Mouse (Mus musculus): Measurements from ENCODE around the gene Deup1. TPM values are rescaled to one million over a fixed set of nuclear protein-coding genes. Genes with fewer than 3 reads are reported as not detected.
"Not testable (repeated sequence)": the region's sequence is repeated elsewhere in the genome, so short reads cannot be mapped to it uniquely, and the experiment has no call there.

Gene Deup1
- polyA plus RNA-seq, 1 experiment from 2014 or later: 0.33 TPM

DNA sequence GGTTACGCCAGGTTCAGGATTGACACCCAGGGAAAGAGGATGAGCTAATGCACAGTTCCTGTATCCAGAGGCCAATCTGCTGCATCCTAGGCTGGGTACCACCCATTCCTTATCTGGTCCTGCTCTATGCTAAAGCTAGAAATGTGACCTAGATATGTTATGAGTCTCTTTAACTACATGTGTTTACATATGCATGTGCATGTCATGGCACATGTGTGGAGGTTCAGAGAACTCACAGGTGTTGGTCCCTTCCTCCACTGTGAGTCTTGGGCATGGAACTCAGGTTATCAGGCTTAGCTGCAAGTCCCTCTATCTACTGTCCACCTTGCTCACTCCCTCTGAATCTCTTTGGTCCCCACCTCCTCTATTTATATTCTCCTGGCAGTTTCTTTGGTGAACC, 41.8 kb downstream of the Deup1 start:
- WGBS: 91% methylated on average over 1 of the region's 1 CpGs
- Histone ChIP-seq H3K4me1 (0 out of 2 replicates have a peak, but pooled peaks cover 2% of the 10 kb centered on the region), H3K4me2 (no peak overlapping the region), H3K36me3 (no peaks in the 10 kb centered on the region), H3K27ac (no peak overlapping the region), H3K4me3 (no peak overlapping the region), H3K9me3 (no peaks in the 10 kb centered on the region), H3K27me3 (no peaks in the 10 kb centered on the region), H3K9ac (no peak overlapping the region)
- ATAC-seq (ENCODE audit: insufficient number of reproducible peaks, low FRiP score, low TSS enrichment, low read depth): no peak

DNA sequence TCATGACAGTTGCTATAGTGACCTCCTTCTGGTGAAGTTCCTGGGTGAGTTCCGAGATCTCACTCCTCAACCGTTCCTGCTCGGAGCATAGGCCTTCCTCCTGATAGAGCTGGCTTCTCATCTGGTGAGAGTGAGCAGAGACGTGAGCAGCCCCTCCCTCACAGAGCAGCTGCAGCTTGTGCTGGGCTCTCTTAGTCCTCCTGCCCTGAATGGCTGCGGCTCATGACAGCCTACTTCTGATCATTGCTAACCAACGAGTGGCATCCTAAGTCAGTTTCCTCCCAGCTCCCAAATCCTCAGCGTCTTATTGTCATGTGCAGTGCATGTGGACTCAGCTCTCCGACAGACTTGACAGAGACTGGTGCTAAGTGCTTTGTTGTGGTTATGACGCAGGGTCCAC, 43.5 kb downstream of the Deup1 start:
- ATAC-seq (ENCODE audit: insufficient number of reproducible peaks, low FRiP score, low TSS enrichment, low read depth): no peak
- Histone ChIP-seq H3K4me1 (0 out of 2 replicates have a peak, but pooled peaks cover 2% of the 10 kb centered on the region), H3K36me3 (no peaks in the 10 kb centered on the region), H3K27ac (no peak overlapping the region), H3K9me3 (no peaks in the 10 kb centered on the region), H3K9ac (no peak overlapping the region), H3K4me2 (no peak overlapping the region), H3K4me3 (no peak overlapping the region), H3K27me3 (no peaks in the 10 kb centered on the region)
- 76% methylated on average over 9 of the region's 9 CpGs for WGBS

- Histone ChIP-seq H3K4me1 (0 out of 2 replicates have a peak, but pooled peaks cover 2% of the 10 kb centered on the region), H3K36me3 (no peaks in the 10 kb centered on the region), H3K4me2 (no peak overlapping the region), H3K9me3 (no peaks in the 10 kb centered on the region), H3K27me3 (no peaks in the 10 kb centered on the region), H3K4me3 (no peak overlapping the region), H3K27ac (no peak overlapping the region), H3K9ac (no peak overlapping the region)
- WGBS: 73% methylated on average over 5 of the region's 5 CpGs
- ATAC-seq (ENCODE audit: insufficient number of reproducible peaks, low FRiP score, low TSS enrichment, low read depth): no peak
Observed at GRCm38 (mm10) chr9:15582026-15582425, 45.7 kb downstream of the Deup1 start.

GRCm38 (mm10) chr9:15580176-15580575, 47.6 kb downstream of the Deup1 start:
- ATAC-seq (ENCODE audit: insufficient number of reproducible peaks, low FRiP score, low TSS enrichment, low read depth): no peak

DNA sequence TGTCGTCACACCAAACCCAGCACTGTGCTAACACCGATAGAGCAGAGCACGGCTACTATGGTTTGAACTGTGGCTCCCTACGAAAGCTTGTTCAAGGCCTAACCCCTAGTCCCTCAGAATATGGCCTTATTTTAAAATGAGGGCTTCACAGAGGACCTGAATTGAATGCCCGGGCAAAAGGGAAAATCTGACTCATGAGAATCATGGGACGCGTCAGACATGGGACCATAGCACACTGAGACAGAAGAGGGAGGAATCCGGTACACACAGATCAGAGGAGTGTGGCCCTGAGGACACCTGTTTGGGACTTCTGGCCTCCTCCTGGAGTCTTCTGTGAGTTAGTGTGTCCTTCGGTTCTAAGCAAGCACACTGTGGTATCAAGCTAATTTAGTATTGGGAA, 48.8 kb downstream of the Deup1 start:
- no peak overlapping the region for H3K27ac ChIP-seq
- no peaks in the 10 kb centered on the region for H3K9me3 ChIP-seq
- H3K4me2 ChIP-seq: no peak overlapping the region
- H3K36me3 ChIP-seq: no peaks in the 10 kb centered on the region
- WGBS: 83% methylated on average over 9 of the region's 9 CpGs
- no peak overlapping the region for H3K4me3 ChIP-seq
- no peaks in the 10 kb centered on the region for H3K27me3 ChIP-seq
- ATAC-seq (ENCODE audit: insufficient number of reproducible peaks, low FRiP score, low TSS enrichment, low read depth): no peak
- H3K4me1 ChIP-seq: no peaks in the 10 kb centered on the region; the same call in 1 of the 2 replicates
- no peak overlapping the region for H3K9ac ChIP-seq

More at GRCm38 (mm10) chr9:15580176-15580575, 47.6 kb downstream of the Deup1 start:
- H3K9me3 ChIP-seq: no peaks in the 10 kb centered on the region
- no peaks in the 10 kb centered on the region for H3K36me3 ChIP-seq
- no peaks in the 10 kb centered on the region for H3K4me1 ChIP-seq
- no peak overlapping the region for H3K4me2 ChIP-seq
- H3K27me3 ChIP-seq: no peaks in the 10 kb centered on the region
- no peak overlapping the region for H3K27ac ChIP-seq
- no peak overlapping the region for H3K4me3 ChIP-seq
- 38% methylated on average over 6 of the region's 6 CpGs for WGBS
- no peak overlapping the region for H3K9ac ChIP-seq

- Histone ChIP-seq H3K27me3 (no peaks in the 10 kb centered on the region), H3K9me3 (no peaks in the 10 kb centered on the region), H3K36me3 (no peaks in the 10 kb centered on the region), H3K4me3 (no peak overlapping the region), H3K4me2 (no peak overlapping the region), H3K9ac (no peak overlapping the region), H3K4me1 (no peaks in the 10 kb centered on the region; the same call in 1 of the 2 replicates), H3K27ac (no peak overlapping the region)
- no peak for ATAC-seq (ENCODE audit: insufficient number of reproducible peaks, low FRiP score, low TSS enrichment, low read depth)
- WGBS: 22% methylated on average over 1 of the region's 1 CpGs
Observed at GRCm38 (mm10) chr9:15578427-15578826, 49.3 kb downstream of the Deup1 start.

- H3K4me2 ChIP-seq: no peak overlapping the region
Observed at GRCm38 (mm10) chr9:15574750-15575454, 52.8 kb downstream of the Deup1 start.

DNA sequence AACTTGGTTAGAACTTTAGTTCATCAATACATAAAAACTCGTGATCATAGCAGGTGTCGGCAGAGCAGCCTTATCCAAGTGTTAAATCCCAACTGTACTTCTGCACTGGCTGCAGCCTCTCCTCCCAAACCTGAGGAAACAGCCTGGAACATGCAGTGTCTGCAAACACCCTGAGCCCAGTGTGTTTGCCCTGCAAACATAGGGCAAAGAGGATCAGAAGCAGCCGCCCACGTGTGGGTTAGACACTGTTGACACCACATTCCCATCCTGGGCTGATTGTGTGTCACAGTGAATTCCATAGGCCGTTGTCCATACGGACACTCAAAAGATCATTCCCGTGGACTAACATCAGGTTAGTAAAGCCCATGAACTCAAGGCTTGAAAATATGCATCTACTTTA, 65.4 kb downstream of the Deup1 start:
- no peaks in the 10 kb centered on the region for H3K4me1 ChIP-seq
- no peak overlapping the region for H3K4me3 ChIP-seq
- no peak overlapping the region for H3K27ac ChIP-seq
- WGBS: 88% methylated on average over 7 of the region's 7 CpGs
- H3K36me3 ChIP-seq: no peaks in the 10 kb centered on the region
- H3K9me3 ChIP-seq: no peaks in the 10 kb centered on the region
- H3K4me2 ChIP-seq: no peak overlapping the region
- H3K27me3 ChIP-seq: no peaks in the 10 kb centered on the region
- ATAC-seq (ENCODE audit: insufficient number of reproducible peaks, low FRiP score, low TSS enrichment, low read depth): no peak
- H3K9ac ChIP-seq: no peak overlapping the region

More at GRCm38 (mm10) chr9:15574750-15575454, 52.8 kb downstream of the Deup1 start:
- whole genome bisulfite sequencing: 25% methylated on average over 13 of the region's 13 CpGs
- no peaks in the 10 kb centered on the region for H3K9me3 ChIP-seq
- no peak overlapping the region for H3K27ac ChIP-seq
- H3K4me3 ChIP-seq: no peak overlapping the region
- H3K9ac ChIP-seq: no peak overlapping the region
- ATAC-seq (ENCODE audit: insufficient number of reproducible peaks, low FRiP score, low TSS enrichment, low read depth): no peak
- H3K36me3 ChIP-seq: no peaks in the 10 kb centered on the region
- no peaks in the 10 kb centered on the region for H3K27me3 ChIP-seq
- no peaks in the 10 kb centered on the region; the same call in 1 of the 2 replicates for H3K4me1 ChIP-seq

DNA sequence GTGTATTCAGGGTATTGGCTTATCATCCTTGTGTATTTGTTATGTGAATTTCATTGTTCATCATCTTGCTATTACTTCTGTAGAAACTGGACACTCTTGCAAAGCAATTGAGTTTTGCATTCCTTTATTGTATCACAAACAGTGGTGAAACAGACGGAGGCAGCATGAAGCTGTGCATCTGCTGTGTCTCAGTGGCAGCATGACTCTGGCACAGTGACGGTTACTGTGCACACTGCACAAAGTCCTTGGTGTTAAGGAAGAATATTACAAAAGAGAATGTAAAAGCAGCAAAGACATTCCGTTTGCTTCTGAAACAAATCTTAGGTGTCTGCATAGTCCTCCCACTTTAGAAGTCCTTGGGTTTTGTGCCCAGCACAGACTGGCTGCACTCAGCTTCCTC, 67.3 kb downstream of the Deup1 start:
- Histone ChIP-seq H3K4me1 (no peaks in the 10 kb centered on the region), H3K36me3 (no peaks in the 10 kb centered on the region), H3K4me2 (no peak overlapping the region), H3K9ac (no peak overlapping the region), H3K27me3 (no peaks in the 10 kb centered on the region), H3K9me3 (no peaks in the 10 kb centered on the region), H3K27ac (no peak overlapping the region), H3K4me3 (no peak overlapping the region)
- 66% methylated on average over 3 of the region's 3 CpGs for WGBS
- ATAC-seq (ENCODE audit: insufficient number of reproducible peaks, low FRiP score, low TSS enrichment, low read depth): no peak

DNA sequence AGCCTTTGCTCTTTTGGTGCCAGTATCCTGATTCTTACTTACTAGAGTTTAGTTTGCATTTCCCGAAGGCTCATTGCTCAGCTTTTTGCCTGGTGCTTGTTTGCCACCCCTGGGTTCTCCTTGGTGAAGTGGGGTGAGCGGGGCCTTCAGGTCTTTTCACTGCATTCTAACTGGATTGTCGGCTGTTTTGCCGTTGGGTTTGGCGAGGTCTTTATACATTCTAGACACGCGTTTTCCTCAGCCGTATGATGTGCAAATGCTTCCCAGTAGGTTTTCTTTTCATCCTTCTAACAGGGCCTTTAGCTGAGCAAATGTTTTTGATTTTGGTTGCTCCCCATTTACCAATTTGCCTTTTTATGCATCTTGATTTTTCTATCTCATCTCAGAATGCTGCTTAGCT, 74.4 kb downstream of the Deup1 start:
- Histone ChIP-seq H3K27me3 (no peaks in the 10 kb centered on the region), H3K27ac (no peak overlapping the region), H3K4me2 (no peak overlapping the region), H3K36me3 (no peaks in the 10 kb centered on the region), H3K4me3 (no peak overlapping the region), H3K4me1 (no peaks in the 10 kb centered on the region), H3K9me3 (no peaks in the 10 kb centered on the region), H3K9ac (no peak overlapping the region)
- no peak for ATAC-seq (ENCODE audit: insufficient number of reproducible peaks, low FRiP score, low TSS enrichment, low read depth)
- WGBS: 73% methylated on average over 8 of the region's 8 CpGs

GRCm38 (mm10) chr9:15551933-15552851, 75.5 kb downstream of the Deup1 start:
- Histone ChIP-seq H3K4me1 (no peaks in the 10 kb centered on the region), H3K4me2 (no peak overlapping the region), H3K27ac (no peak overlapping the region), H3K27me3 (no peaks in the 10 kb centered on the region), H3K4me3 (no peak overlapping the region), H3K9me3 (no peaks in the 10 kb centered on the region), H3K9ac (no peak overlapping the region), H3K36me3 (no peaks in the 10 kb centered on the region)
- no peak for ATAC-seq (ENCODE audit: insufficient number of reproducible peaks, low FRiP score, low TSS enrichment, low read depth)
- WGBS: 79% methylated on average over 15 of the region's 15 CpGs

DNA sequence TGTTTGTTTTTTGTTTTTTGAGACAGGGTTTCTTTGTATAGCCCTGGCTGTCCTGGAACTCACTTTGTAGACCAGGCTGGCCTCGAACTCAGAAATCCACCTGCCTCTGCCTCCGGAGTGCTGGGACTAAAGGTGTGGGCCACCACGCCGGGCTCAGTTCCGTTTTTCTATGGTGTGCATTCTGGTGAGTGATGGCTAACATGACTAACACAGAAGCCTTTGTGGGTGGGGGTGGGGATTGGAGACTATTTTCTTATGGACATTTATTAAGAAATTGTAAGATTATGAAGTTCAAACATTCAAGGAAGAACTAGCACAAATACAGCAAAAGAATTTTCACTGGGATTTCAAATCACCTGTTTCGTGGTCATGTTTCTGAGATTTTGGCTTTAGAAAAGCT, 76.7 kb downstream of the Deup1 start:
- H3K27ac ChIP-seq; H3K4me3 ChIP-seq; H3K4me2 ChIP-seq; H3K9ac ChIP-seq; ATAC-seq (ENCODE audit: insufficient number of reproducible peaks, low FRiP score, low TSS enrichment, low read depth); H3K9me3 ChIP-seq; H3K36me3 ChIP-seq; H3K27me3 ChIP-seq; H3K4me1 ChIP-seq: not testable (repeated sequence)
- WGBS: 86% methylated on average over 6 of the region's 6 CpGs

All from limb, embryonic 15.5 days (tissue).